Mouse (Mus musculus) retina, postnatal 7 days (tissue): ENCODE data around the gene Tgfbi.

Experiments
- DNase-seq: peaks from one replicate; pipeline ENCODE4 v3.0.0-alpha.2; 2012; ENCODE audit warnings: low read depth, low spot score

The Tgfbi gene

GRCm38 (mm10) chr13:56597831-56598612, 11.3 kb upstream of the Tgfbi start:
- no peak for DNase-seq

DNA sequence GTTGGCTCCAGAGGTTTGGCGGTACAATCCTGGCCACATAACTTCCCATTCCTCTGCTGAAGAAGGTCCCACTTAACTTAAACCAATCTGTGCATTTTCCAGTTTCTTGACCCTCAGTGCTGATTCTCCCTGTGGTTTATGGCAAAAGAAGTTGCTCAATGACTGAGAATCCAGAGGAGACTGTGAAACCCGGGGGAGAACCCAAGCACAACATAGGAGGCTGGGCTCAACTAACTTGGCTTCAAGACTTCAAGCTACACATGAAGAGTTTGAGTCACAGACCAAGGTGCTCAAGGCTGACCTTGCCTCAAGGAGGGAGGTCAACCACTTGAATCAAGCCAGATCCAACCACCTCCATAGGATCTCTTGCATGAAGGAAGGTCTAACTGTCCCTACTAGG, 9.8 kb upstream of the Tgfbi start:
- DNase-seq, result no peak

GRCm38 (mm10) chr13:56600216-56600890, 9.0 kb upstream of the Tgfbi start:
- DNase-seq, result no peak

GRCm38 (mm10) chr13:56601199-56601598, 8.1 kb upstream of the Tgfbi start:
- no peak for DNase-seq

DNA sequence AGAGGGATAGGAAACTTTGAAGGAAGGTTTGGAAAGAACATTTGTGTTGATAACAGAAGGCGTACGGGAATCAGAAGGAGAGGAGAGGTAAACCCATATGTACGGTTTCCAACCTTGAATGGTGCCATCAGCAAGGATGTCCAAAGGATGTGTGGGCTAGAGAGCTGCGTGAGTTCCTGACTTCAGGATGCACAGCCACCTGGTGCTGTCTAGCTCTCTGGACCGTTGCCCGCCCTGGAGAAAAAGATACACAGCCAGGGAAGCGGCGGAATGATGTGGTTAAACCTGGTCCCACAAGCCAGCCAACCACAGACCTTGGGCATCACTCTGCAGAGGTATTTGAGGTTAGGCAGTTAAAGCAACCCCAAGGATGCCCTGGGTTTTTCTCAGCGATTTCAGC, 3.8 kb upstream of the Tgfbi start:
- no peak for DNase-seq

DNA sequence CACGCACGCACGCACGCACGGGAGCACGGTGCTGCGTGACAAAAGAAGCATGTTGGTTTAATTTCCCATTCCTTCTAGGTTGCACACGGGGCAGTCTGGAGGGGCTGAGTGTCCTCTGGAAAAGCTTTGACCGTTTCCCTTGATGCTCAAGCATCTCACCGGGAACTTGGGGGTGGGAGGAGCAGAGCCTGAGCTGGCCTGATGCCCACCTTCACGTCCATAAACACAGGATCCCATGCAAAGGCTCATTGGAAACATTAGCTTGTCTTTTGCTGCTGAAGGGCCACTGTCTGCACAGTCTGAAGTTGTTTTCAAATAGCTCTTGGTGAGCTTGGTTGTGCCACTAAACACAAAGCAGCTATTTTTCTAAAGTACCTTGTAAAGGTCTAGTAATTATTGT, 2.6 kb upstream of the Tgfbi start:
- DNase-seq, result no peak

DNA sequence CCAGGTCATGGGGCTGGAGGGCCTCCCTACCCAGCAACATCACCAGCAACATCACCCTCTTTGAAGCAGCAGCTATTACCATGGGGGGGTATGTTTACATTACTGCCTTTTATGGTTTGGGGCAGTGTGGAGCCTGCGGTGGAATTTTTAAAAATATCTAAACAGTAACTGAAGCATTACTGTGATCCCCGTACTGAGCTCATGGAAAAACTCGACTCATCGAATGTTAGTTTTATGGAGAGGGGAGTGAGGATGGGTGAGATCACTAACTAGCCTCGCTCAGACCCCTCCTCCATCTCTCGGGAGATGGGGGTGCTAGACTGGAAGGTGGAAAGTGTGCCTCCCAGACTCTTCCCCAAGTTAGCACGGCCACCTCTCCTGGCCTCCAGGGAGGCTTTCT, 2.1 kb upstream of the Tgfbi start:
- DNase-seq, result no peak

GRCm38 (mm10) chr13:56607846-56608245, 1.5 kb upstream of the Tgfbi start:
- no peak for DNase-seq

- no peak for DNase-seq
Observed at GRCm38 (mm10) chr13:56611129-56611528, 1.8 kb downstream of the Tgfbi start.

DNA sequence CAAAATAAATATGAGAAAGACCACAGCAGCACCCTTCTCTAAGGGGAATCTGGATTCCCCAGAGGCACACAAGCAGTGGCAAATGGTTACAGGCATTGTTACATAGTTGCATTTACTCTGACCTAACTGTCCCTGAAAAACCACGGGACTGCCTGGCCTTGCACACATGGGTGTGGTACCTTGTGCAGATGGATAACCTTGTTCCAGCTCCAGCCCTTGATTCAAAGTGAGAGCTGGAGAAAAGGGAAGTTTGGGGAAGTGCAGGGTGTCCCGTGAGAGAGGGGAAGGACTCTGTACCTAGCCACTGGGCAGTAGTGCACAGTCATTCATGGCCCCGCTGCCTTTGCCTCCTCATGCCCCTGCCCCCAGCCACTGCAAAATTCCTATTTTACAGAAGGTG, 2.4 kb downstream of the Tgfbi start:
- no peak for DNase-seq

- no peak for DNase-seq
Observed at GRCm38 (mm10) chr13:56612331-56612730, 3.0 kb downstream of the Tgfbi start.

GRCm38 (mm10) chr13:56613366-56613998, 4.2 kb downstream of the Tgfbi start:
- DNase-seq, result no peak

- DNase-seq, result no peak
Observed at GRCm38 (mm10) chr13:56614768-56615167, 5.4 kb downstream of the Tgfbi start.

GRCm38 (mm10) chr13:56615223-56615622, 5.9 kb downstream of the Tgfbi start:
- DNase-seq, result no peak

- no peak for DNase-seq
Observed at GRCm38 (mm10) chr13:56615864-56616263, 6.5 kb downstream of the Tgfbi start.

DNA sequence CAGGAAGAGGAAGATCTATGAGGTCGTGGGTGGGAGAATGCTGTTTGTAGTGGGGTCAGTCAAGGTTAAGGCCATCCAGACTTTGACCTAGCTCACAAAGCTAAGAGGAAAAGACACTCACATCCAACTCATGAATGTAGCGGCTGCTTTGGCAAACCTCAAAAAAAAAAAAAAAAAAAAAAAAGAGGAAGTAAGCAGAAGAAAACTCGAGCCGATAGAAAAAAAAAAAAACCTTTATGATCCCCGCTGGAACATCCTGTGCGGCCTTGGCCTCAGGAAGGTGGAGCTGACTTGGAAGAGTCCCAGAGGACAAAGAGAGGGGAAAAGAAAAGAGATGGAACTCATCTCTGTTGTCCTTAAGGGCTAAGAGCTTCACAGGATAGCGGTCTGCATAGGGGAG, 7.1 kb downstream of the Tgfbi start:
- DNase-seq, result no peak

DNA sequence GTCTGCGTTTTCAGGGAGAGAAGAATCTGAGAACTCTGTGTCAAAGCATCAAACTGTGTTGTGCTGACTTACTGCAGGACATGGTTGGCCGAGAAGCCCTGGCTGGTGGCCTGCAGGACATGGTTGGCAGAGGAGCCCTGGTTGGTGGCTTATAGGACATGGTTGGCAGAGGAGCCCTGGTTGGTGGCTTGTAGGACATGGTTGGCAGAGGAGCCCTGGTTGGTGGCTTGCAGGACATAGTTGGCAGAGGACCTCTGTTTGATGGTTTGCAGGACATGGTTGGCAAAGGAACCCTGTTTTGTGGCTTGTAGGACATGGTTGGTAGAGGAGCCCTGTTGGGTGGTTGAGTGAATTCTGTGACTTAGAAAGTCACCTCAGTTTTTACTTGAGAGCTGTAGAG, 7.9 kb downstream of the Tgfbi start:
- no peak for DNase-seq

DNA sequence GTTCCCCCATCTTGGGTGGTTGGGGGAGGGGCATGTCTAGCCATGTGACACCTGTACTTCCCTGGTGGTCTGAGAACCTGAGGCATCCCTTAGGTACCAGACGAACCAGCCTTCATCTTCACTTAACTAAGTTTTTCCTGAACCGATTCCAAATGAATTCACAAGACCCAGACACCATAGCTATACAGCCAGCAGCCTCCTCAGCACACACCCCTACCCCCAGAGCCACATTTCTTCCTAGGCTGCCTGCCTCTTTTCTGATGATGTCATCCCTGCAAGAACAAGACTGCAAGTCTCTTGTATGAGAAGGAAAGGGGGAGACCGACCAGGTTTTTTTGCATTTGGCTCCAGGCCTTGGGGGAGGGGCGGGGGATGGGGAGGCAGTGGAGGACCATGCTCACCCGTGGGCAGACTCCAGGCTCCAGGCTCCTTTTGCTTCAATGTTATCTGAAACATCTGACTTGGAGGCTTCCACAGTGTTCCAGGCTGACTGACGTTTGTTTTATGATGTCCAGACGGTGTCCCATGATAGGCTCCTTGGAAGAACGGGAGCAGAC, 13.0 kb downstream of the Tgfbi start:
- no peak for DNase-seq

GRCm38 (mm10) chr13:56626524-56626923, 17.2 kb downstream of the Tgfbi start:
- no peak for DNase-seq

- DNase-seq, result no peak
Observed at GRCm38 (mm10) chr13:56630081-56630480, 20.8 kb downstream of the Tgfbi start.

- no peak for DNase-seq
Observed at GRCm38 (mm10) chr13:56630552-56630951, 21.2 kb downstream of the Tgfbi start.

- no peak for DNase-seq
Observed at GRCm38 (mm10) chr13:56631332-56631731, 22.0 kb downstream of the Tgfbi start.
